Mouse (Mus musculus): ENCODE measurements at regions not wholly inside any gene's neighbourhood (a gene's known extent, or its start where the extent isn't known, plus 50 kb on each side); places are given as distances from the start of the nearest gene placed in this dataset.

- DNase-seq (ENCODE audit: low spot score), result no peak
- intact Hi-C loops (cut with DNase I), result no loop called here
Observed at GRCm38 (mm10) chr8:6813816-6814215, 1708.7 kb upstream of the Slc10a2 start.

- intact Hi-C loops (cut with DNase I), result no loop called here
- no peak for DNase-seq (ENCODE audit: low spot score)
Observed at GRCm38 (mm10) chr8:6807116-6807515, 1702.0 kb upstream of the Slc10a2 start.

- intact Hi-C loops (cut with DNase I), result no loop called here
- no peak for DNase-seq (ENCODE audit: low spot score)
Observed at GRCm38 (mm10) chr8:6803199-6803598, 1698.0 kb upstream of the Slc10a2 start.

GRCm38 (mm10) chr8:6801076-6801475, 1695.9 kb upstream of the Slc10a2 start:
- no peak for DNase-seq (ENCODE audit: low spot score)
- intact Hi-C loops (cut with DNase I), result no loop called here

GRCm38 (mm10) chr8:6789096-6789495, 1683.9 kb upstream of the Slc10a2 start:
- intact Hi-C loops (cut with DNase I), result no loop called here
- no peak for DNase-seq (ENCODE audit: low spot score)

- intact Hi-C loops (cut with DNase I), result no loop called here
- DNase-seq (ENCODE audit: low spot score), result no peak
Observed at GRCm38 (mm10) chr8:6780983-6781382, 1675.8 kb upstream of the Slc10a2 start.

GRCm38 (mm10) chr8:6775103-6775502, 1670.0 kb upstream of the Slc10a2 start:
- intact Hi-C loops (cut with DNase I), result no loop called here
- no peak for DNase-seq (ENCODE audit: low spot score)

- DNase-seq (ENCODE audit: low spot score), result no peak
- intact Hi-C loops (cut with DNase I), result no loop called here
Observed at GRCm38 (mm10) chr8:6729571-6729970, 1624.4 kb upstream of the Slc10a2 start.

- intact Hi-C loops (cut with DNase I), result no loop called here
- no peak for DNase-seq (ENCODE audit: low spot score)
Observed at GRCm38 (mm10) chr8:6708886-6709449, 1603.8 kb upstream of the Slc10a2 start.

GRCm38 (mm10) chr8:6688595-6688994, 1583.4 kb upstream of the Slc10a2 start:
- intact Hi-C loops (cut with DNase I), result no loop called here
- DNase-seq (ENCODE audit: low spot score), result no peak

GRCm38 (mm10) chr8:6658860-6659259, 1553.7 kb upstream of the Slc10a2 start:
- intact Hi-C loops (cut with DNase I), result no loop called here

GRCm38 (mm10) chr8:6657451-6657990, 1552.4 kb upstream of the Slc10a2 start:
- intact Hi-C loops (cut with DNase I), result no loop called here
- DNase-seq (ENCODE audit: low spot score), result no peak

More at GRCm38 (mm10) chr8:6658860-6659259, 1553.7 kb upstream of the Slc10a2 start:
- DNase-seq (ENCODE audit: low spot score), result no peak

GRCm38 (mm10) chr8:6652180-6652579, 1547.0 kb upstream of the Slc10a2 start:
- intact Hi-C loops (cut with DNase I), result no loop called here
- no peak for DNase-seq (ENCODE audit: low spot score)

GRCm38 (mm10) chr8:6648083-6648482, 1542.9 kb upstream of the Slc10a2 start:
- no peak for DNase-seq (ENCODE audit: low spot score)
- intact Hi-C loops (cut with DNase I), result no loop called here

- intact Hi-C loops (cut with DNase I), result no loop called here
- no peak for DNase-seq (ENCODE audit: low spot score)
Observed at GRCm38 (mm10) chr8:6645287-6645957, 1540.3 kb upstream of the Slc10a2 start.

- intact Hi-C loops (cut with DNase I), result no loop called here
- DNase-seq (ENCODE audit: low spot score), result no peak
Observed at GRCm38 (mm10) chr8:6644396-6644795, 1539.2 kb upstream of the Slc10a2 start.

GRCm38 (mm10) chr8:6627009-6627557, 1521.9 kb upstream of the Slc10a2 start:
- no peak for DNase-seq (ENCODE audit: low spot score)
- intact Hi-C loops (cut with DNase I), result no loop called here

- no peak for DNase-seq (ENCODE audit: low spot score)
- intact Hi-C loops (cut with DNase I), result no loop called here
Observed at GRCm38 (mm10) chr8:6608891-6609290, 1503.7 kb upstream of the Slc10a2 start.

GRCm38 (mm10) chr8:6606854-6607535, 1501.8 kb upstream of the Slc10a2 start:
- intact Hi-C loops (cut with DNase I), result no loop called here
- no peak for DNase-seq (ENCODE audit: low spot score)

GRCm38 (mm10) chr8:6604232-6604804, 1499.2 kb upstream of the Slc10a2 start:
- DNase-seq (ENCODE audit: low spot score), result no peak
- intact Hi-C loops (cut with DNase I), result no loop called here

All from heart, postnatal 25 days (tissue).